Mouse (Mus musculus) ovary, postnatal 14 days (tissue): Measurements from ENCODE around the gene Arid1a.

Experiments
- DNase-seq: peaks from one replicate; pipeline ENCODE4 v3.0.0; 2022; ENCODE audit warnings: low spot score

Arid1a gene

DNA sequence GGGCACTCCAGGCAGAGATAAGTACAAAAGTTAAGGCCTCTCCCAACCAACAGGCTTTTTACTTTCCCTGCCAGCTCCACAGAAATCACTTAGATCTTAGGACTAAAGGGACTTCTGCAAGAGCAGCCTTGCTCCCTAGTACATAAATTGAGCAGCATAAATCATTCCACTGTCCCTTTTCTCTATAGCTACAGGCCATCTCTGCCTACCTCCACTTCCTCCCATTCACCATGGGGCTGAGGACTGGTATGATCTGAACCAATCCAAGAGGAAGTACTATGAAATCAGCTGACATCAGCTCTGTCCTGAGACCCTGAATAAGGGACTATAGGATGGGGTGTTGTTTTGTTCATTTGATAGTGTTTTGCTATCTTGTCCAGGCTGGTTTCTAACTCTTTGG lies 26.4 kb downstream of the Arid1a start:
- no peak for DNase-seq

DNA sequence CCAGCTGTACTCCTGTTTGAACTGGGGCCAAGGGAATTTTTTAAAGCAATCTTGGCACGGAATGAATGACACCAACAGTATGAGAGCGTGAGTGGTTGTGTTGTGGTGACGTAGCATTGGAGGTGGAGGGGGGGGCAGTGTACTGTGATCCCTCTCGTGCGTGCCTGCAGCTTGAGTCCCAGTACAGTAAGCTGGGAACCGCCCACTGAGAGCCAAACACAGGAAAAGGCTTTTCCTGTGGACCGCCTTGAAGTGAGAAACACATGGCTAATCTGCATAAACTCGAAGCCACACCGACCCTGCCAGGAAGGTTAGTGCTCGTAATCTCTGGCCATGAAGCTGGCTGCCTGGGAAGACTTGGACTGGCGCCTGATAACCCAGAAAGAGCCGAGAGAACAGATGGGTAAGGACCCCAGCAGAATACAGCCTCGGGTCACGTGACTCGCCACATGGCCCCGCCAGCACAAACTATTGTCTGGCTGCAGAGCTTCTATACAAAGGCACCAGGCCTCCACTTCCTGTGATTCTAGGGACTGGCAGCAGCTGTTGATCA lies 27.0 kb downstream of the Arid1a start:
- DNase-seq, result peak; percentile 65

DNA sequence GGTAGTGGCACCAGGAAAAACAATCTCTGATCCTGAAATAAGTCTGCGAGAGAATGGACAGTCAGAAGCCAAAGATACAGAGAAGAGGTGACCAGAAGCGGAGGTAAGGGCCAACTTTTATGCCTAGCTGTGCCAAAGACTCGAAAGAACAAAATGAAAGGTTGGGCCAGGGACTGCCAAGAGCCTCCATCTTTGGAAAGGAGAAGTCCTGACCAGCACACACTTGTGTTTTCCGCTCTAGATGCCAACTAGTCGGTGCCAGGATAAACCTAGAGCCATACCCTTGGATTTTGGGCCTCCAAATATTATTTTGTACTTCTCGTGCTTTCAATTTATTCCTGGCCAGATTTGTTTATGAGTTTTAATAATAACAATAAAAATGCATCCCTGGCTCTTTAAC lies 27.6 kb downstream of the Arid1a start:
- DNase-seq, result no peak

DNA sequence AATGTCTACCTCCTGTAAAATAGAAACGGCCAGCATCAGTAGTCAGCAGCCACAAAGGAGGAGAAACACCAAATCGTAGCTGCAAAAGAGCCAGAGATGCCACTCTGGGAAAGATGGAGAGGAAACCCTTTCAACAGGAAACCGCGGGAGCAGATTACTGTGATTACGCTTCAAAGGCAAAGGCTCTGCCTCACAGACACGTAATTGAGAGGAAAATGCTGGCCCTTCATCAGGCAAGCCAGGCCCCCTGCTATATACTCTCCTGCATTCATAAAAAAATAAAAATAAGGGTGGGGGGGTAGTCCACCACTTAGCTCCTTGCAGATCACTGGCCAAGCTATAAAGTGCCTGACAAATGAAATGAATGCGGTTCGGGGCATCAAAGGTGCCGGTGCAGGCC lies 28.3 kb downstream of the Arid1a start:
- DNase-seq, result no peak

DNA sequence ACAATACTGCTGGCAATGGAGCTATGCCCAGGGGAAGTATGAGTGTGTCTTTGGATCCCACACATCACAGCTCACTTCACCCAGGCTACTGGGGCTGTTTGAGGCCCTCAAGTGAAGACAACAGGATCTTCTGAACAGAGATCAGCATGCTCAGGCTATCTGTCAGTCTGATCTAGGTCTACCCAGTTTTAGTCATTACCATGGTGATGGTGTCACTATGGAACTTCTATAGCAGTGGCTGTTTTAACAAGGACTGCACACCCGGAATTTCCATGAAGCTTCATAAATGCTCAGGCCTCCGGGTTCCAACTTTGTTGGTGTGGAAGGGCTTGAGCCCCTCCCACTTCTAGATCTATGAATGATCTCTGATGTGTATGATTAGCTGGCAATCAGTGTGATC lies 30.9 kb downstream of the Arid1a start:
- DNase-seq, result no peak

DNA sequence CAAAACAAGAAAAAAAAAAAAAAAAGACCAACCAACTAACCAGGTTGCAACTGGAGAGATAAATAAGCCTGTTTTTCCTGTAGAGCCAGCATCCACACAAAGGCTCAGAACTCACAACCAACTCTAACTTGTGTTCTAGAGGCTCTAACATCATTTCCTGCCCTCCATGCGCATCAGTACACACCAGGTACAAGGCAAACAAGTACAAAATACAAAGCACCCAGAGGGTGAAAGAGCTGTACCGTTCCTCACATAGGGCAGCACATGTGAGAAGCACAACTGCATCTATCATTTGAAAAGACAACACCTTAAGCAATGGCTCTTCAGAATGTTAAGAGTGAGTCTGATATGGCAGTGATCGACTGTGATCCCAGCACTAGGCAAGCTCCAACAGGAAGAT lies 36.8 kb downstream of the Arid1a start:
- no peak for DNase-seq

DNA sequence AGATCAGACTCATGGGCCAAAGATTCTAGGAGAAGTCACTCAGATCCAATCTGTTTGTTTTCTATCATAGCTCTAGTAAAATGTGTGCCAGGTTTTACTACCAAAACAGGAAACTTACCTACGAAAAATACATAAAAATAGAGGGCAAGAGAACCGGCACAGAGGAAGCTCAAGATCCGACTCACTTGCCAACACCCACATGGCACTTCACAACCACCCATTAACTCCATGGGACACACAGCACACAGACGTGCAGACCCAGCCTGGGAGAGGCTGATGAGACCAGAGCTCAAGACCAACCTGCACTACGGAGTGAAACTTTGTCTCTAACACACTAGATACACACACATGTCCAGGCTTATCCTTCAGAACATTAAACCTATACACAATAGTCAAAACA lies 43.8 kb downstream of the Arid1a start:
- DNase-seq, result no peak

DNA sequence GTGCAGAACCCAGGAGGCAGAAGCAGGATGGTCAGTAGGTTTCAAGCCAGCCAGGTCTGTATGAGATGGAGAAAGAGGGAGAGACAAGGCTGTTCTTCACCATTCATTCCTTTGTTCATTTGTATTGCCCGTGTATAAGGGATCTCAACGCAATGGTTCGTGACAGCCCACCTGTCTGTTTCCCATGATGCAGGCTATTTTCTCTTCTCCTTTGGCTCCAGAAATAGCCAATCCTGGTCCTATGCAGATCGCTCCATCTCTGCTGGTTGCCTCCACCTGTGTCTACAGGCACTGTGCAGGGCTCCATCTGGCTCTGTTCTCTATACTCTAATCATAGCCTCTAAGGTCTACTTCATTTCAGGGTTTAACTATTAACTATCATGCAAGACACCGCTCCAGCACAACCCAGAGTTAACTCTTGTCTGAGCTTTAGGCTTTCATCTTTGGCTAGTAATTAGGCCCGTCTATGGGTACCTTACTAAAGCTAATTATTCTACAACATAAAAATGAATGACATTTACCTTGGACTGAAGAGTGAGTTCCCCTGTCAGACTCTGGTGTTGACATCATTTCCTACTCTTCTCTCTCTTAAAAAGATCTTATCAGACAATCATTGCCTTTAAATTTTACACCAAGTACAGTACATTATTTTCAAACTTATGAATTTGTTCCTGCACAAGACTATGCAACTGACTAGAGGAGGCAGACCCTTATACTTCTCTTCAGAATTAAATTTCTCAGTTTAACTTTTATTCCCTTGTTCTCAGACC lies 45.1 kb downstream of the Arid1a start:
- DNase-seq, result no peak

DNA sequence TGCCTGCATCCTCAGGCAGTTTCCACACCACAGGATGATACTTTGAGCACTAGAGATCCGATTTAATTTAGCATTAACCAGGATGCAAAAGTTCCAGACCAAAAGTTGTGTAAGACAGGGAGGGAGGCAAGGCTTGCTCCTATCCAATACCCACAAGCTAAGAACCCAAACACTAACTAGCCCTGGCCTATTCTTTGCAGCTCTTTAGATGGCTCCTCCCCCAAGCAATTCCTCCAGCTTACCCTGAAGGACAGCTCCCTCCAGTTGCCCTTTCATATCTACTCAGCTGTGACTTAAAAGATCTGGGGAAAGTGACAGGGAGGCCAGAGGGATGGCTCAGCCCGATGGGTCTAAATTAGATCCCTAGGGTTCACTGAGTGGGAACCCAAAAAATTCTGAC lies 47.2 kb downstream of the Arid1a start:
- no peak for DNase-seq

DNA sequence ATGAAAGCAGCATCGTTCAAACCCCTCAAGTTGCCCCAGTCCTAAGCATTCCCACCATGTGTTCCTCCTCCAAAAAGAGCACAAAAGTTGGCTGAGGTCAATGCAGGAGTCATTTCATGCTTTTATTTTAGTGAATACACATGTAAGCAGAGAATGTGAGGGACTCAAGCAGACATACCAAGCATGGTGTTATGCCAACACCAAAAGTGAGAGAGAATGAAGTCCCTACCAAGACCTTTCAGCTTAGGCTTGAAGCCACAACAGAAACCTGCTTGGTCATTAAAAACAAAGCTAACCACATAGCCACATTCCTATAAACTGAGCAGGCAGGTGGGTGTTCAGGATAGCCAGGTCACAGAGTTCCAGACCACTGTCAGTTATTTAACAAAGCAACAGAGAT lies 49.1 kb downstream of the Arid1a start:
- DNase-seq, result no peak

DNA sequence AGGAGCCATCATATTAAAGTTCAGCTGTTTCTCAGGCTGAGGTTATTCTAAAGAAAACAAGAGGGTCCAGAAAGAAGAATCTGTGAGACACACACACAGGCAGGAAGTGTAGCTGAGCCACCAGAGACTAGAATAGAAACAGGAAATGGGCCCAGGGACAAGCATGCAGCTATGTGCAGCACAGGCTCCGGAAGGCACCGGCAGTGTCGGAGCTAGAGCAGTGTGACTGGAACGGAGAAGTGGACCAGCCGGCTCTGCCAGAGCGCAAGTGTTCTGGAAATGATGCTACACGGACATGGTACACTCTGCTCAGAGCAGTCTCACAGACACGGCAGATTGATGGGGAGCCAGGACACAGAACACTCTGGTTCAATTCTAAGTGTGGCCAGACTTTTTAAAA lies 49.6 kb downstream of the Arid1a start:
- no peak for DNase-seq

DNA sequence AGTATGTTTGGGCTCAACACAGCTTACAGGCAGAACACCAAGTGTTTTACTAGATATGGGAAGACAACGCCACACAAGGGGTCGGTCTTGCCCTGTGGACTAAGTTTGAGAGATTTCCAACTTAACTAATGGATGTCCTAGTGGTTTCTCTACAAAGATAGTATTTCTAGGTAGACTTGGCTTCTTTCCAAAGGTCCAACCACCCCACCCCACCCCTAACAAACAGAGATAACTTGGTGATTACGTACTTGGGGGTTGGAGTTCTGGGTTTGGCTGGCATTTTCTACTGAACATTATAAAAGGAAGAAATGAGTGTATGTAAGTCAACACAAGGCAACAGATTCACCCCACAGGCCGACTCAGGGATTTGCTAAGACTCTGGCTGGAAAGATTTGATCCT lies 51.5 kb downstream of the Arid1a start:
- DNase-seq, result no peak

DNA sequence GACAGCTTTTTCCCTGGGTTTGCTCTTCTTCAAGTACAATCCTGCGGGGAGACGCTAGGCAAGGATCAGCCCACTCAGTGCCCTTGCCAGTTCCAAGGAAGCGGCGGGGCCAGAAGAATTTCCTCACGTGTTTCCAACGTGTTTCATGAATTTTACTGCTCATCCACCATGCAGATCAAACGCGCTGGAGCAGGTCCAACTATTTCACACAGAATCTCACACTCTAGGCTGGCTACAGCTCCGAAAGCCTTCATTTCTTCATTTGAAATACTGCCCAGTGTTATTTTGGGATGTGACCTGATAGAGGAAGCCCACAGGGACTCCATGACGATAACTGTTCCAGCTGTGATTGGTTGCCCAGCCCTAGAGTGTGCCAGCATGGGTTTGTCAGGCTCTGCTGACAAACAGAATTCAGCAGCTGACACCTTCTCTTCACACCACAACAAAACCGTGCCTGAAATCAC lies 55.6 kb downstream of the Arid1a start:
- peak; percentile 41 for DNase-seq

DNA sequence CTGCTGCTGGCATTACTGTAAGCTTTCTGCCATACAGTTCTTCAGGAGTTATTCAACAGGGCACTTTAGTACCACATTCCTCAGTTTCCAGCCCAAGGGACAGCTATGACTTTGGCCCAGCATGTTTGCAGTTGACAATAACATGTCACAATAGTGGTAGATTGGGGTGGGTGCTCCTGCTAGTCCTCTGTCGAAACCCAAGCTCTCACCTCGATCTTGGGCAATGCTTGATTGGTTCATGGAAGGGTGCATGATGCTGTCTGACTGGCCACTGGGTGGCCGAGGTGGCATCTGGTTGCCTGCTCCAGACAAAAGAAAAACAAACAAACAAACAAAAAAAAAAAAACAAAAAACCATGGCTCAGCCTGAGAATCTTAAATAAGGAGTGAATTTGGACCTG lies 61.2 kb downstream of the Arid1a start:
- no peak for DNase-seq

DNA sequence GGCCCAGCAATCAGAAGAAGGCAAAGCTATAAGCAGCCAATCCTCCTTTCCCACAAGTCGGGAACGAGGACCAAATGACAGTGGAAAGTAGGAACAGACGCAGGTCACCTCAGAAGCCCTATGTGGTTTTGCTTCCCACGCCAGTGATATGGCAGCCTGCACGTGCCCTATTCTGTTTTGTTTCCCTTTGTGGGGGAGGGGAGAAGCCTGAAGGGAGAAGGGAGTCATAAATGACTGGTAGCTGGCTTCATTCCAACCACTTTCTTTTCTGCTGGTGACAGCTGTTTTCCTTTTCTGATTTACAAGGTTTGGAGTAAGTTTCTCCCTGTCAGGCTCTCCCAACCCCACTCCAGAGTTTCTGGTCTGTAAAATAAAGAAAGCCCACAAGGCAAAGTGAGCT lies 66.3 kb downstream of the Arid1a start:
- DNase-seq, result no peak

DNA sequence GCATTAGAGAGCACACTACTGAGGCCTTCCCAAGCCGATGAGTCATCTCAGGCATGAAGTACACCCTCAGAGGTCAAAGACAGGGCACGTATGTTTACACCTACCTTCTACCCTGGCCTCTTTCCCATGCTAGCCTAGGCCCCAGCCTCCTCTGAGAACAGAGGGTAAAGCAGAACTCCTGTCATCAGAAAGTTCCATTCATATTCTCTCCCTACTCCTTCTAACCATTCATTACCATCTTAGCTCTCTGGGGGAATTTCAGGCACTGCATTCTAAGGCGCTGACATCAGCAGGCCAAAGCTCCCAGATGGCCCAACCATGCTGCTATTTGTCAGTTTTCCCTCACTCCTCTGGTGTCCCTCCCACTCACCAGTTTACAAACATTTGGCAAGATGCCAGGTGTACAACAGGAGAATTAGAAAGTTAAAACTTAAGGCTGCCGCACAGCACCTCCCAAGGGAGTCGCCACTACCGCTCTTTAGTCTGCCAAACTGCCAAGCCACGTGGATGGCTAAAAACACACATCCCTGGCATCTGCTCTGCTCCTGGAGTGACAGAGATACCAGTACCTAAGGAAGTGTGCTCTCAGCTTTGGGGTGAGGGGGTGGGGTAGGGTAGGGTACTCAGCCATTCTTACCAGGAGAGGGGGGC lies 68.0 kb downstream of the Arid1a start:
- no peak for DNase-seq

DNA sequence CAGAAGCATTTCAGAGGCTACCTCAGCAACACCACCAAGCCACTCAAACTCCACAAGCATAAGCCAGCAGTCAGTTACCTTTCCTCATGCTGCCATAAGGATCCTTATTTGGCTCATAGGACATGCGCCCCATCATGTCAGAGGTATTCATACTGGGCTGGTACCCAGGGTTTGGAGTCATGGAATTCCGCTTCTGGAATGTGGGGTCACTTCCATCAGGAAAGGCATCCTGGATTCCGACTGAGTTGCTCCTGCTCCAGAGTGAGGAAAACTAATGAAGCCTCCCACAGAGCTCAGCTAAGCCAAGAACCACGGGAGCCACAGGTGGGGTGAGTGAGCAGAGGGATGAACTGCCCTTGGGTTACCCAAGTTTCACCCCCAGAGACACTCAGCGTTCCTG lies 69.4 kb downstream of the Arid1a start:
- DNase-seq, result no peak

DNA sequence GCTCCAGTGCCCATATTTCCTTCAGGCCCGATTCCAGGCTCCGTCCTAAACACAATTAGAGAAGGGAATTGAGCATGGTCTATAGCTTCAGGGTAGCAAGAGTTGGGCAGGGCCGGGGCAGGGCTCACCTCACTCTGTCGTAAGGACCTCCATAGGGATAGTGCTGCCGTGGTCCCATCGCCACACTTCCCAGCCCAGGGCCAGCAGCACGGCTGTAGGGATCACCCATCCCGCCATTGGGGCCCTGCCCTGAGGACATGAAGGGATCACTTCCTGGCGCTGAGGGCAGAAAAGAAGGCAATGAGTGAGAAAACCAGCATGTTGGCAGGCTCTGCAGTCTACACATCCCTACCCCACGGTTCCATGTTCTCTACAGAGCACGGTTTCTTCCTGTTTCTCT lies 70.1 kb downstream of the Arid1a start:
- no peak for DNase-seq

DNA sequence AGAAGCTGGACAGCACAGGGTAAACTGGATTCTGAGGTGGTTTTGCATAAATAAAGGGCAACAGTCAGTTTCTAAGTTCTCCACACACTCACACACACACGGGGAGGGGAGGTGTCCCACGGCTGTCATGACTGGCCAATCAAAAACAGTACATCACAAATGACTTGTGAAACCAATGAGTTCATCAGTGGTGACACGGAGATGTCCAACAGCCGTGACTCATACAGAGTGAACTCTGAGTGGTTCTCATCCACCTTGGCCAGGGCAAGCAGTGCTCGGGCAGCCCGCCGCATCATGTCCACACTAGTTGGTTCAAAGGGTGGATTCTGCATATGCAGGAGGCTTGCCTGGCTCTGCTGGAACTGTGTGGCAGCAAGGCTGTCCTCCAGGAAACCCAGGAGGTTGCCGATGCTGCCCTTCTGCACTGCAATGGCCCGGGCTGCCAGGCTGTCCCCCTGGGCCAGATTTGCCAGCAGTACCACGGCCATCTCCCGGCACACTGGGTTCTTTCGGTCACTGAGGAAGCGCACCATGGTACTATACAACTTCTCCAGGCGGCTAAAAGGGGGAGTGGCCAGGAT lies 76.3 kb downstream of the Arid1a start:
- DNase-seq, result no peak

DNA sequence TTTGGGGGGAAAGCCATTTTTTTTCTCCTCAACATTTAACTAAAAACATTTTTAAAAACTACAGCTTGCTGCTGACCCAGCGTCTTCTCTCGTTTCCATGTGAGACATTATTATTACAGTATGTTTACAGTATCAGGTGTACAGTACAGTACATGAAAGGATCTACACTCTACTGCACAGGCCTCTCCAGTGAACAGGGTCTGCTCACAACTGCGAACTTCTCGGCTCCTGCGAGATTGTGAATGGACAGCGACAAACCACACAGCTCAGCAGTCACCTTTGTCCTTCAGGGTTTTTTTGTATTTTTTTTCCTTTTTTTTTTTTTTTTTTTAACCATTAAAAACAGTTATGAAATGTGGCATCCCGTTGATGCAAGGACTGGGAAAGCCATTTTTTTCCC lies 76.9 kb downstream of the Arid1a start:
- no peak for DNase-seq

DNA sequence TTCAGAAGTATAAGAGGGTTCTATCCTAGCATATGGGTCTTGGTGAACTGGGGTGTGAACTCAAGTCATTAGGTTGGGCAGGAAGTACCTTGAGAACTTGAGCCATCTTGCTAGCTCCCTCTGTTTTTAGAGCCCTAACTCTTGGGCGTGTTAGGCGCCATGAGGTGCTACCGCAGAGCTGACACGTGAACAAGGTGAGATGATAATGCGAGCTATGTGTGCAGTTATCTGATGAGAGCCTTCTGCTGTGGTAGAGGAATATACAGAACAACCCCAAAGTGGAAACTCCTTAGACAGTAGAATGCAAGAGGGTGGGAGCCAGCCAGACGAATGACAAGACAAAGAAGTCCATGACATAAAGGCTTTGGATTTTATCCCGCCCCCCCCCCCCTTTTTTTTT lies 79.3 kb downstream of the Arid1a start:
- DNase-seq, result no peak

DNA sequence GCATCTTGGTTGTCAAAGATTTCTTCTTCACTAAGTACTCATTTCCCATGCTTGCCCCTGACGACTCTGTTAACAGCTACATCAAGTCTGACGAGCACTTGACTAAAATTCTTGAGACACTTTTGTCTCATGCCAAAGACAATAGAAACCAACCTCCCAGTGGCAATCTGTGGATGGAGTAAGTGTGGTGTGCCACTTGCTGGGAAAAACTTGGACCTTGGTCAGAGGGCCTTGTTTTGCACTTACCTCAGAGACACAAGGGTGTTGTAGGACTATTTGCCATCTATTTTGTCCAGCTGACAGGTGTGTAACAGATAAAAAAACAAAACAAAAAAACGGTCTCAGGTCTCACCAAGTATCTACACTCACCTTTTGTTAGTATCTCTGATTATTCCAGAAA lies 80.4 kb downstream of the Arid1a start:
- no peak for DNase-seq

DNA sequence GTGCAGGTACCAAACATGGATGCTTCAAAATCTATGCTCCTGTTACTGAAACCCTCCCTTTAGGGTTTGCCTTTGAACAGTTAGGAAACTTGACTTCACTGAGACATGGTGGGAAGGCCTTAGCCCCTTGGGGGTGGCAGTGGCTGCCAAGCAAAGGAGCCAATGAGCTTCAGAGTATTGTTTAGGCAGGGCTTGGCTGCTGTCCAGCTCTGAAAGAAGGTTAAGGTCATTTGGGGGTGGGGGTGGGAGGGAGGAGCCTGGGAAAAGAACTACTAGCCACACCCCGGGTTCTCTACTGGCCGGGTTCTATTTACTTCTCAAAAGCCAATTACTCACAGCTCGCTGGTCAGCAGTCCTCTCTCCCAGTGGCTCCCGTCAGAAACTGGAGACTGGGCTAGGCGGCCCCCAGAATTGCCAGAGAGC lies 81.0 kb downstream of the Arid1a start:
- DNase-seq, result peak; percentile 52
